Mouse (Mus musculus): ENCODE data around the gene Zfp326. TPM values are rescaled to one million over a fixed set of nuclear protein-coding genes. Genes with fewer than 3 reads are reported as not detected.

The Zfp326 gene
- total RNA-seq, 4 experiments from 2014 or later = 17.0 to 31.9 (median 26.2) TPM

Other genes starting within 250 kb of the Zfp326 start
- 100 to 1,000 TPM; 129 to 144 (median 136) TPM for gene Lrrc8d, start 176.6 kb upstream of the Zfp326 start, total RNA-seq (2022)

All from adrenal gland, adult 8-10 months (tissue).